Mouse (Mus musculus) liver, embryonic 14.5 days (tissue): ENCODE measurements around the gene Itpkb.

Source experiments
- CTCF ChIP-seq: IDR thresholded peaks from 2 replicates; pipeline ENCODE4 v1.5.1; 2016; ENCODE audit warnings: antibody characterized with exemption, low read depth, control low read depth
- EP300 ChIP-seq: IDR thresholded peaks from 2 replicates; pipeline ENCODE4 v1.6.1; 2016; ENCODE audit warnings: antibody characterized with exemption, low read depth

GRCm38 (mm10) chr1:180300292-180300691 is 30.0 kb upstream of the Itpkb start:
- TF ChIP-seq CTCF: no peak
- no peak for TF ChIP-seq EP300
